Mouse (Mus musculus) left cerebral cortex, postnatal 10 days (tissue): Measurements from ENCODE around the gene Gng8. TPM values are rescaled to one million over a fixed set of nuclear protein-coding genes. Genes with fewer than 3 reads are reported as not detected.

Source experiments
- DNase-seq, 2 experiments: peaks; one replicate each; pipeline ENCODE4 v3.0.0; 2021 to 2022; ENCODE audit warnings: low spot score in 2 of 2, mixed read lengths in 1 of 2; ENCODE audit errors: extremely low spot score in 1 of 2
- intact Hi-C: fragments of 180-260 bp; cut with DNase I; formaldehyde crosslinking; loops from one replicate; pipeline ENCODE4 v1.15.1; 2025
- total RNA-seq, 2 experiments: library from RNA; stranded (reverse); gene quantifications; 2 replicates each; pipeline ENCODE4 v1.2.3; 2021

Gng8 gene
- under 1 TPM; 0.73 to 0.81 TPM for total RNA-seq

- DNase-seq: peak; percentile 80 to 88
- intact Hi-C loops: loop anchor here (5.0 kb wide), 1 partner anchor 144 kb away; no protein-coding TSS in a partner anchor
Observed at GRCm38 (mm10) chr7:16891641-16892351, at the start of gene Gng8. Gng8 (plus strand) TSS chr7:16891786.

- peak; percentile 84 to 95 for DNase-seq
- intact Hi-C loops: no loop called here
Observed at GRCm38 (mm10) chr7:16842645-16843063, 48.9 kb upstream of the Gng8 start, which contains the start of gene Prkd2. Prkd2 (plus strand) TSS chr7:16842902.

DNA sequence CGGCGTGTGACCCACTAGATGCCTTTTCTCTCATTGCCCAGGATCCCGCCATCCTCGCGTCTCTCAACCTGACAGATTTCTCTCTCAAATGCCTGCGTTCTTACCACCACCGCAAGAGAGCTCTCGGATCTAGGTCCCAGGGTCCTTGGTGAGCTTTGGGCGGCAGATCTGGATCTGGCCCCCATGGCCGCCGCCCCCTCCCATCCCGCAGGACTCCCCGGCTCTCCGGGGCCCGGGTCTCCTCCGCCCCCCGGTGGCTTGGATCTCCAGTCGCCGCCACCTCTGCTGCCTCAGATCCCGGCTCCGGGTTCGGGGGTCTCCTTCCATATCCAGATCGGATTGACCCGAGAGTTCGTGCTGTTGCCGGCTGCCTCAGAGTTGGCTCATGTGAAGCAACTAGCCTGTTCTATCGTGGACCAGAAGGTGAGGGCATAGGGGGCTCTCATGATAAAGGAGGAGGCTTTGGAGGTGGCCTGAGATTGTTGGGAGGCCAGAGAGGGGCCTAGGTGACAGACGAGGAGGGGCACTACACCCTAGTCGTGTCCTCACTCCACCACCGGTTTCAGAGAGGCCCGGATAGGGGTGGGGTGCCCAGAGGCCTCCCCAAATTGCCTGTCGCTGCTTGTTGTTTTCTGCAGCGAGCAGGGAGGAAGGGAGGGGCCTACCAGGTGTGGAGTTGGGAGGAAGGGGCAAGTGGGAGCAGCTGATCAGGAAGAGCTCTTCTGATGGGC is 48.0 kb upstream of the Gng8 start:
- intact Hi-C loops: no loop called here
- peak in 1 of 2 experiments; percentile 58 for DNase-seq

- peak in 1 of 2 experiments; percentile 35 for DNase-seq
- intact Hi-C loops: loop anchor here (5.0 kb wide), 1 partner anchor 32 kb away; no protein-coding TSS in a partner anchor
Observed at GRCm38 (mm10) chr7:16844696-16845071, 46.9 kb upstream of the Gng8 start.

- peak in 1 of 2 experiments; percentile 60 for DNase-seq
- intact Hi-C loops: loop anchor here (5.0 kb wide), 1 partner anchor 33 kb away; no protein-coding TSS in a partner anchor
Observed at GRCm38 (mm10) chr7:16845072-16845819, 46.3 kb upstream of the Gng8 start.

GRCm38 (mm10) chr7:16845820-16846167 is 45.8 kb upstream of the Gng8 start:
- DNase-seq: peak in 1 of 2 experiments; percentile 39
- intact Hi-C loops: loop anchor here (5.0 kb wide), 1 partner anchor 33 kb away; no protein-coding TSS in a partner anchor

DNA sequence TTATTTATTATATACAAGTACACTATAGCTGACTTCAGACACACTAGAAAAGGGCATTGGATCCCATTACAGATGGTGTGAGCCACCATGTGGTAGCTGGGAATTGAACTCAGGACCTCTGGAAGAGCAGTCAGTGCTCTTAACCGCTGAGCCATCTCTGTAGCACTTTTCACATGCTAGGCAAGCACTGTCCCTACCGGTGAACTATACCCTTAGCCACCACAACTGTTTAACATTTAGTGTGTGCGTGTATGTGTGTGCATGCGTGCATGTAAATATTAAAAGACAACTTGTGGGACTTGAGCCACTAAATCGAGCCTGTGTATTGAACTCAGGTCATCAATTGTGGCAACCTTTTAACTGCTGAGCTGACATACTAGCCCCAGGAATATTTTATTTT is 44.8 kb upstream of the Gng8 start:
- intact Hi-C loops: loop anchor here (5.0 kb wide), 1 partner anchor 34 kb away; no protein-coding TSS in a partner anchor
- no peak for DNase-seq

DNA sequence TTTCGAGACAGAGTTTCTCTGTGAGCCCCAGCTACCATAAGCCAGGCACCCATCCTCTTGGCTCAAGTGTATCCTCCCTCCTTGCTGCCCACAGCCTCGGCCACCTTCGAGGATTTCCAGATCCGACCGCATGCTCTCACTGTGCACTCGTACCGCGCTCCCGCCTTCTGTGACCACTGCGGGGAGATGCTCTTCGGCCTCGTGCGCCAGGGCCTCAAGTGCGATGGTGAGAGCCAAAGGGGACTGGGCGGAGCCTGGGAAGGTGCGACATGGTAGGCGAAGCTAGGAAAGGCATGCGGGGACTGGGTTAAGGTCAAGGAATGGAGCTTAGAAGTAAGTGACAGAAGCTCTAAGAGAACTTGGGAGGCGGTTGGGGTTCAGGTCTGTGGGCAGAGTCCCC is 44.1 kb upstream of the Gng8 start:
- DNase-seq: no peak
- intact Hi-C loops: loop anchor here (5.0 kb wide), 1 partner anchor 35 kb away; no protein-coding TSS in a partner anchor

DNA sequence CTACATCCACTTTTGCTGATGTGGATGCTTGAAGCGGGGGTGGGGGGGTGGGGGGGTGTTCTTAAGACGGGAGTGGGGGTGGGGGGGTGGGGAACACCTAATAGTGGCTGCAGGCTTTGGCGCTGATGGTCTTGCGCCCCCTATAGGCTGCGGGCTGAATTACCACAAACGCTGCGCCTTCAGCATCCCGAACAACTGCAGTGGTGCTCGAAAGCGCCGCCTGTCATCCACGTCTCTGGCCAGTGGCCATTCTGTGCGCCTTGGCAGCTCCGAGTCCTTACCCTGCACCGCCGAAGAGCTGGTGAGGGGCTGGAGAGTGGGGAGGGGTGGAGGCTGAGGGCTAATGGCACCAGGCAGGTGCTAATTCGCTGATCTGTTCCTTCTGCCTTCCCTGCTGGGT is 43.0 kb upstream of the Gng8 start:
- intact Hi-C loops: loop anchor here (5.0 kb wide), 1 partner anchor 36 kb away; no protein-coding TSS in a partner anchor
- DNase-seq: peak; percentile 70 to 79

DNA sequence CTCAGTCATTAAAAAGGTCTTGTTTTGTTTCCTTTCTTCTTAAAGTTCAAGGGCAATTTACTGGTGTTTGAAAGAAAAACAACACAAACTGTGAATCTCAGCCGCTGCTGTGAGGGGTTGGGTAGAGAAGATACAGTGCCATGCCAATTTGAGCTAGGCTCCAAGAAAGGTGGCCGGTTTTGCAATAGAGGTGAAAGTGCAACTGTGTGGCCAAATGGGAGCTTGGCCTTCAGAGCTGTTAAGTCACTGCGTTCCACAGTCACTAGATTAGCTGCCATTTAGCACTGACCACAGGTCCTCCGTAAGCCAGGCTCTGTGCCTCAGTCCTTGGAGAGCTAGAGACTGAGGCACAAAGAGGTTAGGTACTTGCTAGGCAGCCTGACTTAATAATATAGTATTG is 40.0 kb upstream of the Gng8 start:
- no peak for DNase-seq
- intact Hi-C loops: loop anchor here (10.0 kb wide), 1 partner anchor 63 kb away; no protein-coding TSS in a partner anchor

- peak in 1 of 2 experiments; percentile 61 for DNase-seq
- intact Hi-C loops: loop anchor here (10.0 kb wide), 1 partner anchor 61 kb away; no protein-coding TSS in a partner anchor
Observed at GRCm38 (mm10) chr7:16853302-16853831, 38.2 kb upstream of the Gng8 start.

GRCm38 (mm10) chr7:16858336-16858735 is 33.2 kb upstream of the Gng8 start:
- intact Hi-C loops: loop anchor here (10.0 kb wide), 1 partner anchor 56 kb away; no protein-coding TSS in a partner anchor
- DNase-seq: no peak

GRCm38 (mm10) chr7:16859902-16860651 is 31.5 kb upstream of the Gng8 start:
- DNase-seq: no peak
- intact Hi-C loops: loop anchor here (10.0 kb wide), 1 partner anchor 55 kb away; no protein-coding TSS in a partner anchor

DNA sequence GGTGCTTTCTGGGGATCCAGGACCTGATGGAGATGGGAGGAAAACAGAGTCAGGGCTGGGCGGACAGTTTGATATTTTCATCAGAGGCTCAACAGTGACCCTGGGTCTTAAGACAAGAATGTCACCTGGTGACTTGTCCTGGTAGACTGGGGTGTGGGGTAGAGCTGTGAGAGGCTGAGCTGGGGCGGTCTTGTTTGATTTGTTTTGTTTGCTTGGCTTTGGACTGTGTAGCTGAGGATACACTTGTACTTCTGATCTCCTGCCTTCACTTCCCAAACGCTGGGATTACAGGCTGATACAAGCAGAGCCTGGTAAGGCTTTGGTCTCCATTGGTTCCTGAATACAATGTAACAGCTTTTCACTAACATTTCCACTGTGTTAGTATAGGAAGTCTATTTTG is 24.1 kb upstream of the Gng8 start:
- DNase-seq: no peak
- intact Hi-C loops: no loop called here

DNA sequence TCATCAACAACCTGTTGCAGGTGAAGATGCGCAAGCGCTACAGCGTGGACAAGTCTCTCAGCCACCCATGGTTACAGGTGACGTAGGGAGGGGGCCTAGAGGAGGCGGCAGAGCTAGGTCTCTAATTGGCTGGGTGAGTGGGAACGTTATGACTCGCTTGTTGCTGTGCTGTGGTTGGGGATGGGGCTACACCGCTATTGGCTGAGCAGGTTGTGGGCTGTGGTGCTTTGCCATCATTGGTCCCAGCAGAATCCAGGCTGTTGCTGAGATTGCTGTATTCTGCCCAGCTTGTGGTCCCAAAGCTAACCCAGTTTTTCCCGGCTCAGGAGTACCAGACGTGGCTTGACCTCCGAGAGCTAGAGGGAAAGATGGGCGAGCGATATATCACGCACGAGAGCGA is 22.1 kb upstream of the Gng8 start:
- peak; percentile 90 to 95 for DNase-seq
- intact Hi-C loops: no loop called here

- DNase-seq: no peak
- intact Hi-C loops: no loop called here
Observed at GRCm38 (mm10) chr7:16871600-16871999, 20.0 kb upstream of the Gng8 start.

- intact Hi-C loops: no loop called here
Observed at GRCm38 (mm10) chr7:16872478-16872877, 19.1 kb upstream of the Gng8 start.

GRCm38 (mm10) chr7:16873392-16873791 is 18.2 kb upstream of the Gng8 start:
- no peak for DNase-seq
- intact Hi-C loops: no loop called here

More at GRCm38 (mm10) chr7:16872478-16872877, 19.1 kb upstream of the Gng8 start:
- no peak for DNase-seq
